Mouse (Mus musculus) C2C12 (cell line): ENCODE data around the gene Gm20388.

Experiments used
- CEBPB ChIP-seq: IDR thresholded peaks from one replicate; pipeline ENCODE4 v1.6.1; 2011; ENCODE audit warnings: low read depth, mild to moderate bottlenecking, control low read depth, moderate library complexity
- CTCF ChIP-seq: IDR thresholded peaks from one replicate; pipeline ENCODE4 v1.5.1; 2011; ENCODE audit not compliant: control insufficient read depth, insufficient read depth, insufficient read length
- MYOD1 ChIP-seq: IDR thresholded peaks from one replicate; pipeline ENCODE4 v1.6.1; 2011; ENCODE audit warnings: low read depth; ENCODE audit not compliant: control insufficient read depth, insufficient read length
- MYOG ChIP-seq: IDR thresholded peaks from one replicate; pipeline ENCODE4 v1.6.1; 2011; ENCODE audit not compliant: control insufficient read depth, insufficient read length; ENCODE audit errors: extremely low read depth
- USF1 ChIP-seq: IDR thresholded peaks from one replicate; pipeline ENCODE4 v1.6.1; 2011; ENCODE audit warnings: low read depth, mild to moderate bottlenecking, control low read depth, moderate library complexity

- TF ChIP-seq CTCF (no peak), MYOG (no peak), MYOD1 (no peak), USF1 (no peak), CEBPB (no peak)
Observed at GRCm38 (mm10) chr8:120693861-120694493, 783.3 kb downstream of the Gm20388 start.
